ENCODE assay signal across 8 mouse cellular contexts in the genomic region with DNA sequence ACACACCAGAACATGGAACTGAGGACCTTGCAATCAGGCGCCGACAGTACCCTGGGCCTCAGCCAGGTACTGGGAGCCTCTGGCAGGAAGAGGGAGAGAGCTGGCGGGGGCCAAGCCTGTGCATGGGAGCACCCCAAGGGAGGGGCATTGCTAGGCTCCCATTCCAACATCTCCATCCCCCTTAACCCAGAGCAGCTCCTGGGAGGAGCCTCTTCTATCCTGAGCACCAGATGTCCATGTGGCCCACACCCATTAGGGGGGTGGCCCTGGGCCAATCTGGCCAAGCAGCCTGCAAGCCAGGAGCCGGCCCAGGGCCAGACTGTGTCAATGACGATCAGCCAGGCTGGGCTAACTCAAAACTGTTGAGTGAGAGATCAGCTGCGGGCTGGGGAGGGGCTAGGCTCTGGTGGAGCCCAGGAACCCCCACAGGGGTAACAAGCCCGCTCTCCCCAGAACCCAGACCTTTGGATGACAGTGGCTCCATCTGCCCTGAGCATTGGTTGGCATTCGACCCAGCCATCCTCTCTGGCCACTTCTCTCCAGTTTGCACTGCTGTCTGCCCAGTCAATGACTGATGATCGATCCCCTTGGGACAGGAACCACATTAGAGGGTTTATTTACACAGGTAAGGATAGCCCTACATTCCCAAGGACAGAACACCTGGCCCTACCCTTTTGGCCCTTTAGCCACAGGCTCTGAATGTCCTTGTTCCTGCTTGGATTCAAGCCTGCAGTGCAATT. TPM values are rescaled to one million over a fixed set of nuclear protein-coding genes. Genes with fewer than 3 reads are reported as not detected.
A peak's percentile ranks its signal among the peaks of the same experiment; 100 is the strongest.
DNase-seq lines count a peak whose midpoint lies in the region; ATAC-seq and TF ChIP-seq lines count a peak whose summit lies in the region.

No protein-coding gene starts in this region.

- no peak for TF ChIP-seq EP300 in stomach, postnatal 0 days (optimal IDR thresholded peaks at IDR 0.05)

- peaks cover 63% of the 10 kb centered on the region for H3K27me3 ChIP-seq in limb, embryonic 11.5 days (ENCODE audit: control insufficient read depth, insufficient read depth, low read length)
- H3K27me3 ChIP-seq in limb, embryonic 10.5 days (ENCODE audit: low read depth, poor library complexity, severe bottlenecking), result peaks cover 74% of the 10 kb centered on the region
- peaks cover 13% of the 10 kb centered on the region; the same call in 1 of the 2 replicates for H3K27me3 ChIP-seq in hindbrain, postnatal 0 days (ENCODE audit: insufficient read depth, low read length)
- H3K27me3 ChIP-seq in midbrain, embryonic 10.5 days (ENCODE audit: low read depth, poor library complexity, severe bottlenecking), result peaks cover 70% of the 10 kb centered on the region
- peaks cover 4% of the 10 kb centered on the region; the same call in 1 of the 2 replicates for H3K27me3 ChIP-seq in stomach, postnatal 0 days (ENCODE audit: control insufficient read depth, insufficient read depth, low read length)

- intact Hi-C loops in gastrocnemius, postnatal 36 days (cut with DNase I), result no loop called here

- no peak overlapping the region for H3K9ac ChIP-seq in limb, embryonic 11.5 days (ENCODE audit: low read length)
- H3K9ac ChIP-seq in hindbrain, postnatal 0 days (replicated peaks; ENCODE audit: low read length), result 0 out of 2 replicates have a peak overlapping the region, but pooled peaks have one; percentile 17
- H3K9ac ChIP-seq in stomach, postnatal 0 days (ENCODE audit: low read length), result no peak overlapping the region

- no peaks in the 10 kb centered on the region for H3K9me3 ChIP-seq in limb, embryonic 11.5 days (ENCODE audit: control insufficient read depth, low read length)
- H3K9me3 ChIP-seq in limb, embryonic 10.5 days (replicated peaks), result no peaks in the 10 kb centered on the region
- H3K9me3 ChIP-seq in hindbrain, postnatal 0 days (ENCODE audit: low read length), result no peaks in the 10 kb centered on the region
- no peaks in the 10 kb centered on the region for H3K9me3 ChIP-seq in midbrain, embryonic 10.5 days (replicated peaks)
- H3K9me3 ChIP-seq in stomach, postnatal 0 days (ENCODE audit: control insufficient read depth, low read length), result no peaks in the 10 kb centered on the region

- 0 out of 2 replicates have a peak, but pooled peaks cover 7% of the 10 kb centered on the region for H3K4me1 ChIP-seq in limb, embryonic 11.5 days (ENCODE audit: control insufficient read depth, insufficient read depth, low read length)
- peaks cover 31% of the 10 kb centered on the region for H3K4me1 ChIP-seq in limb, embryonic 10.5 days
- peaks cover 22% of the 10 kb centered on the region for H3K4me1 ChIP-seq in hindbrain, postnatal 0 days (ENCODE audit: insufficient read depth, low read length)
- peaks cover 53% of the 10 kb centered on the region for H3K4me1 ChIP-seq in midbrain, embryonic 10.5 days
- peaks cover 5% of the 10 kb centered on the region; the same call in 1 of the 2 replicates for H3K4me1 ChIP-seq in stomach, postnatal 0 days (replicated peaks; ENCODE audit: control insufficient read depth, insufficient read depth)

- WGBS in limb, embryonic 11.5 days, result 53% methylated on average over 9 of the region's 9 CpGs
- 51% methylated on average over 9 of the region's 9 CpGs for WGBS in limb, embryonic 10.5 days
- WGBS in hindbrain, postnatal 0 days, result 26% methylated on average over 9 of the region's 9 CpGs
- 65% methylated on average over 9 of the region's 9 CpGs for WGBS in midbrain, embryonic 10.5 days
- WGBS in stomach, postnatal 0 days, result 43% methylated on average over 9 of the region's 9 CpGs

- no peak for TF ChIP-seq CTCF in hindbrain, postnatal 0 days (IDR thresholded peaks at IDR 0.05; ENCODE audit: low read depth)
- no peak for TF ChIP-seq CTCF in stomach, postnatal 0 days (IDR thresholded peaks at IDR 0.05; ENCODE audit: low read depth)

- H3K27ac ChIP-seq in limb, embryonic 11.5 days (replicated peaks; ENCODE audit: low read depth, low read length), result no peak overlapping the region
- H3K27ac ChIP-seq in limb, embryonic 10.5 days, result no peak overlapping the region
- H3K27ac ChIP-seq in hindbrain, postnatal 0 days, result peak overlapping the region; percentile 32; the same call in 1 of the 2 replicates
- 0 out of 2 replicates have a peak overlapping the region, but pooled peaks have one; percentile 23 for H3K27ac ChIP-seq in midbrain, embryonic 10.5 days (replicated peaks)
- H3K27ac ChIP-seq in stomach, postnatal 0 days (replicated peaks), result no peak overlapping the region

- ATAC-seq in limb, embryonic 11.5 days (ENCODE audit: insufficient number of reproducible peaks, low FRiP score, low TSS enrichment, low read depth), result no peak
- ATAC-seq in hindbrain, postnatal 0 days, result peak; percentile 89
- peak; percentile 63 for ATAC-seq in stomach, postnatal 0 days (ENCODE audit: low FRiP score, low TSS enrichment)

- H3K4me2 ChIP-seq in limb, embryonic 11.5 days (ENCODE audit: low read depth, severe bottlenecking), result peak overlapping the region; percentile 15; the same call in 1 of the 2 replicates
- H3K4me2 ChIP-seq in hindbrain, postnatal 0 days (ENCODE audit: low read depth, low read length), result no peak overlapping the region
- no peak overlapping the region for H3K4me2 ChIP-seq in stomach, postnatal 0 days (replicated peaks; ENCODE audit: low read depth)

- DNase-seq in limb, embryonic 11.5 days (ENCODE audit: low spot score), result no peak
- no peak for DNase-seq in limb, embryonic 10.5 days (ENCODE audit: low spot score)
- DNase-seq in cerebellum, adult 8-10 months, result peak; percentile 94
- peak; percentile 70 to 82 for DNase-seq in gastrocnemius, postnatal 36 days
- peak; percentile 93 for DNase-seq in hindbrain, postnatal 0 days (ENCODE audit: low spot score)
- no peak for DNase-seq in midbrain, embryonic 10.5 days (ENCODE audit: low spot score)
- DNase-seq in stomach, postnatal 0 days (ENCODE audit: low spot score), result peak; percentile 46
- DNase-seq in spleen, adult 18-20 months, result no peak

- peaks cover 14% of the 10 kb centered on the region for H3K36me3 ChIP-seq in limb, embryonic 11.5 days (ENCODE audit: control insufficient read depth, insufficient read depth, low read length)
- H3K36me3 ChIP-seq in limb, embryonic 10.5 days, result peaks cover 57% of the 10 kb centered on the region
- peaks cover 27% of the 10 kb centered on the region for H3K36me3 ChIP-seq in hindbrain, postnatal 0 days (ENCODE audit: insufficient read depth, low read length)
- peaks cover 54% of the 10 kb centered on the region for H3K36me3 ChIP-seq in midbrain, embryonic 10.5 days
- peaks cover 30% of the 10 kb centered on the region for H3K36me3 ChIP-seq in stomach, postnatal 0 days (ENCODE audit: control insufficient read depth, insufficient read depth, low read length)

- no peak overlapping the region for H3K4me3 ChIP-seq in limb, embryonic 11.5 days (ENCODE audit: low read depth, low read length)
- H3K4me3 ChIP-seq in limb, embryonic 10.5 days, result no peak overlapping the region
- H3K4me3 ChIP-seq in hindbrain, postnatal 0 days (ENCODE audit: low read length), result no peak overlapping the region
- peak overlapping the region; percentile 25; the same call in 1 of the 2 replicates for H3K4me3 ChIP-seq in midbrain, embryonic 10.5 days
- no peak overlapping the region for H3K4me3 ChIP-seq in stomach, postnatal 0 days (ENCODE audit: low read depth, low read length)

RNA-seq across cellular contexts. Expression of a gene that starts 6.1 kb away (rescaled TPM):
- polyA plus RNA-seq in limb, embryonic 11.5 days (2014; fragmentation: Nextera tagmentation; extraction: Ambion mirVana), result 0.31 TPM in 1 of 2 replicates, not detected in the other
- polyA plus RNA-seq in limb, embryonic 10.5 days (2016; fragmentation: Nextera tagmentation; extraction: Ambion mirVana), result 0.15 TPM in 1 of 2 replicates, not detected in the other
- total RNA-seq in gastrocnemius, postnatal 36 days (2021), result not detected
- total RNA-seq in hindbrain, postnatal 0 days (2014; rRNA removed), result 34.7 and 36.0 TPM in 2 replicates
- polyA plus RNA-seq in hindbrain, postnatal 0 days (2015; fragmentation: Nextera tagmentation; extraction: Ambion mirVana), result 7.5 and 9.2 TPM in 2 replicates
- polyA plus RNA-seq in midbrain, embryonic 10.5 days (2016; fragmentation: Nextera tagmentation; extraction: Ambion mirVana), result 0.16 and 0.52 TPM in 2 replicates
- polyA plus RNA-seq in stomach, postnatal 0 days (2015; fragmentation: Nextera tagmentation; extraction: Ambion mirVana), result 0.06 and 0.23 TPM in 2 replicates

RNA-seq across cellular contexts. Expression of a gene that starts 17.6 kb away (rescaled TPM):
- polyA plus RNA-seq in limb, embryonic 11.5 days (2014; fragmentation: Nextera tagmentation; extraction: Ambion mirVana), result 0.27 TPM in 1 of 2 replicates, not detected in the other
- polyA plus RNA-seq in limb, embryonic 10.5 days (2016; fragmentation: Nextera tagmentation; extraction: Ambion mirVana), result 0.15 and 0.33 TPM in 2 replicates
- total RNA-seq in gastrocnemius, postnatal 36 days (2021), result not detected
- 0.29 and 5.6 TPM in 2 replicates for total RNA-seq in hindbrain, postnatal 0 days (2014; rRNA removed)
- polyA plus RNA-seq in hindbrain, postnatal 0 days (2015; fragmentation: Nextera tagmentation; extraction: Ambion mirVana), result 0.34 and 0.42 TPM in 2 replicates
- 0.07 TPM in 1 of 2 replicates, not detected in the other for polyA plus RNA-seq in midbrain, embryonic 10.5 days (2016; fragmentation: Nextera tagmentation; extraction: Ambion mirVana)
- polyA plus RNA-seq in stomach, postnatal 0 days (2015; fragmentation: Nextera tagmentation; extraction: Ambion mirVana), result not detected in 2 replicates

RNA-seq across cellular contexts. Expression of a gene that starts 38.0 kb away (rescaled TPM):
- polyA plus RNA-seq in limb, embryonic 11.5 days (2014; fragmentation: Nextera tagmentation; extraction: Ambion mirVana), result 88.0 and 89.3 TPM in 2 replicates
- polyA plus RNA-seq in limb, embryonic 10.5 days (2016; fragmentation: Nextera tagmentation; extraction: Ambion mirVana), result 83.9 and 86.0 TPM in 2 replicates
- under 1 TPM; 0.46 to 0.79 TPM for total RNA-seq in gastrocnemius, postnatal 36 days (2021)
- total RNA-seq in hindbrain, postnatal 0 days (2014; rRNA removed), result 15.0 and 16.2 TPM in 2 replicates
- 23.0 and 27.6 TPM in 2 replicates for polyA plus RNA-seq in hindbrain, postnatal 0 days (2015; fragmentation: Nextera tagmentation; extraction: Ambion mirVana)
- polyA plus RNA-seq in midbrain, embryonic 10.5 days (2016; fragmentation: Nextera tagmentation; extraction: Ambion mirVana), result 94.9 and 102 TPM in 2 replicates
- 24.0 and 27.0 TPM in 2 replicates for polyA plus RNA-seq in stomach, postnatal 0 days (2015; fragmentation: Nextera tagmentation; extraction: Ambion mirVana)

RNA-seq across cellular contexts. Expression of a gene that starts 45.7 kb away (rescaled TPM):
- polyA plus RNA-seq in limb, embryonic 11.5 days (2014; fragmentation: Nextera tagmentation; extraction: Ambion mirVana), result not detected in 2 replicates
- polyA plus RNA-seq in limb, embryonic 10.5 days (2016; fragmentation: Nextera tagmentation; extraction: Ambion mirVana), result not detected in 2 replicates
- total RNA-seq in gastrocnemius, postnatal 36 days (2021), result not detected
- 116 and 127 TPM in 2 replicates for total RNA-seq in hindbrain, postnatal 0 days (2014; rRNA removed)
- polyA plus RNA-seq in hindbrain, postnatal 0 days (2015; fragmentation: Nextera tagmentation; extraction: Ambion mirVana), result 12.5 and 13.9 TPM in 2 replicates
- 0.15 and 0.36 TPM in 2 replicates for polyA plus RNA-seq in midbrain, embryonic 10.5 days (2016; fragmentation: Nextera tagmentation; extraction: Ambion mirVana)
- polyA plus RNA-seq in stomach, postnatal 0 days (2015; fragmentation: Nextera tagmentation; extraction: Ambion mirVana), result 0.23 and 0.24 TPM in 2 replicates

RNA-seq across cellular contexts. Expression of a gene that starts 59.6 kb away (rescaled TPM):
- 129 and 138 TPM in 2 replicates for polyA plus RNA-seq in limb, embryonic 11.5 days (2014; fragmentation: Nextera tagmentation; extraction: Ambion mirVana)
- 182 and 190 TPM in 2 replicates for polyA plus RNA-seq in limb, embryonic 10.5 days (2016; fragmentation: Nextera tagmentation; extraction: Ambion mirVana)
- 1 to 10 TPM; 9.2 to 9.8 TPM for total RNA-seq in gastrocnemius, postnatal 36 days (2021)
- 256 and 266 TPM in 2 replicates for total RNA-seq in hindbrain, postnatal 0 days (2014; rRNA removed)
- 139 and 145 TPM in 2 replicates for polyA plus RNA-seq in hindbrain, postnatal 0 days (2015; fragmentation: Nextera tagmentation; extraction: Ambion mirVana)
- 214 and 239 TPM in 2 replicates for polyA plus RNA-seq in midbrain, embryonic 10.5 days (2016; fragmentation: Nextera tagmentation; extraction: Ambion mirVana)
- polyA plus RNA-seq in stomach, postnatal 0 days (2015; fragmentation: Nextera tagmentation; extraction: Ambion mirVana), result 119 and 127 TPM in 2 replicates

Comparison
In these comparisons a context has a peak if more than half of its experiments do, and no peak if none do; other contexts are left out.
1. DNase-seq: peak in cerebellum, adult 8-10 months (single experiment), gastrocnemius, postnatal 36 days (2 of 2), hindbrain, postnatal 0 days (single experiment) and stomach, postnatal 0 days (single experiment); none in limb, embryonic 11.5 days (single experiment), limb, embryonic 10.5 days (single experiment), midbrain, embryonic 10.5 days (single experiment) and spleen, adult 18-20 months (0 of 2).
2. H3K27ac ChIP-seq: peak in hindbrain, postnatal 0 days (single experiment) and midbrain, embryonic 10.5 days (single experiment); none in limb, embryonic 11.5 days (single experiment), limb, embryonic 10.5 days (single experiment) and stomach, postnatal 0 days (single experiment).